Mouse (Mus musculus): ENCODE measurements around the gene Wdr43. TPM values are rescaled to one million over a fixed set of nuclear protein-coding genes. Genes with fewer than 3 reads are reported as not detected.

Wdr43 gene
- polyA plus RNA-seq, 1 experiment from 2014 or later: 104 TPM

- no peaks in the 10 kb centered on the region for H3K27me3 ChIP-seq (ENCODE audit: control insufficient read depth, insufficient read depth, low read length)
- no peak for ATAC-seq (replicated peaks; ENCODE audit: insufficient number of reproducible peaks, low FRiP score, low TSS enrichment, low read depth)
- no peak overlapping the region for H3K4me3 ChIP-seq (ENCODE audit: low read depth, low read length)
- H3K27ac ChIP-seq (replicated peaks; ENCODE audit: low read depth, low read length): no peak overlapping the region
- no peaks in the 10 kb centered on the region for H3K4me1 ChIP-seq (ENCODE audit: control insufficient read depth, insufficient read depth, low read length)
- no peak overlapping the region for H3K4me2 ChIP-seq (ENCODE audit: low read depth, low read length)
- DNase-seq (ENCODE audit: low spot score): no peak
- H3K9ac ChIP-seq (replicated peaks; ENCODE audit: low read length): no peak overlapping the region
- H3K9me3 ChIP-seq (replicated peaks; ENCODE audit: control insufficient read depth, low read length): no peaks in the 10 kb centered on the region
- H3K36me3 ChIP-seq (replicated peaks; ENCODE audit: control insufficient read depth, insufficient read depth, low read depth, low read length): no peaks in the 10 kb centered on the region
- 92% methylated on average over 4 of the region's 4 CpGs for WGBS
These were observed 49.5 kb downstream of the Wdr43 start for GRCm38 (mm10) chr17:71665201-71665600.

GRCm38 (mm10) chr17:71669511-71669910 is 53.8 kb downstream of the Wdr43 start:
- no peaks in the 10 kb centered on the region for H3K9me3 ChIP-seq (replicated peaks; ENCODE audit: control insufficient read depth, low read length)
- no peak overlapping the region for H3K4me3 ChIP-seq (ENCODE audit: low read depth, low read length)
- H3K4me1 ChIP-seq (ENCODE audit: control insufficient read depth, insufficient read depth, low read length): no peaks in the 10 kb centered on the region
- H3K9ac ChIP-seq (replicated peaks; ENCODE audit: low read length): no peak overlapping the region
- no peaks in the 10 kb centered on the region for H3K36me3 ChIP-seq (replicated peaks; ENCODE audit: control insufficient read depth, insufficient read depth, low read depth, low read length)
- DNase-seq (ENCODE audit: low spot score) (no peak), ATAC-seq (replicated peaks; ENCODE audit: insufficient number of reproducible peaks, low FRiP score, low TSS enrichment, low read depth) (no peak)
- 86% methylated on average over 5 of the region's 5 CpGs for WGBS
- no peaks in the 10 kb centered on the region for H3K27me3 ChIP-seq (ENCODE audit: control insufficient read depth, insufficient read depth, low read length)
- no peak overlapping the region for H3K4me2 ChIP-seq (ENCODE audit: low read depth, low read length)
- H3K27ac ChIP-seq (replicated peaks; ENCODE audit: low read depth, low read length): no peak overlapping the region

- ATAC-seq (replicated peaks; ENCODE audit: insufficient number of reproducible peaks, low FRiP score, low TSS enrichment, low read depth): no peak
- Histone ChIP-seq H3K36me3 (replicated peaks; ENCODE audit: control insufficient read depth, insufficient read depth, low read depth, low read length) (no peaks in the 10 kb centered on the region), H3K4me1 (ENCODE audit: control insufficient read depth, insufficient read depth, low read length) (no peaks in the 10 kb centered on the region), H3K9ac (replicated peaks; ENCODE audit: low read length) (no peak overlapping the region), H3K4me2 (ENCODE audit: low read depth, low read length) (no peak overlapping the region), H3K4me3 (ENCODE audit: low read depth, low read length) (no peak overlapping the region), H3K27me3 (ENCODE audit: control insufficient read depth, insufficient read depth, low read length) (no peaks in the 10 kb centered on the region), H3K27ac (replicated peaks; ENCODE audit: low read depth, low read length) (no peak overlapping the region), H3K9me3 (replicated peaks; ENCODE audit: control insufficient read depth, low read length) (no peaks in the 10 kb centered on the region)
- 46% methylated on average over 17 of the region's 17 CpGs for WGBS
- DNase-seq (ENCODE audit: low spot score): peak; percentile 68
These were observed 56.3 kb downstream of the Wdr43 start for GRCm38 (mm10) chr17:71671840-71672546.

- DNase-seq (ENCODE audit: low spot score): no peak
- no peaks in the 10 kb centered on the region for H3K27me3 ChIP-seq (ENCODE audit: control insufficient read depth, insufficient read depth, low read length)
- H3K4me3 ChIP-seq (ENCODE audit: low read depth, low read length): no peak within 1 kb of the TSS
- no peak for ATAC-seq (replicated peaks; ENCODE audit: insufficient number of reproducible peaks, low FRiP score, low TSS enrichment, low read depth)
- H3K27ac ChIP-seq (replicated peaks; ENCODE audit: low read depth, low read length): no peak within 1 kb of the TSS
- H3K4me1 ChIP-seq (ENCODE audit: control insufficient read depth, insufficient read depth, low read length): no peaks in the 10 kb centered on the region
- H3K36me3 ChIP-seq (replicated peaks; ENCODE audit: control insufficient read depth, insufficient read depth, low read depth, low read length): no peaks in the 10 kb centered on the region
- 58% methylated on average over 9 of the region's 9 CpGs for WGBS
- no peak within 1 kb of the TSS for H3K9ac ChIP-seq (replicated peaks; ENCODE audit: low read length)
- H3K9me3 ChIP-seq (replicated peaks; ENCODE audit: control insufficient read depth, low read length): no peaks in the 10 kb centered on the region
- no peak within 1 kb of the TSS for H3K4me2 ChIP-seq (ENCODE audit: low read depth, low read length)
These were observed 57.4 kb downstream of the Wdr43 start, which contains the start of gene Togaram2 for GRCm38 (mm10) chr17:71673092-71673491. Togaram2 (plus strand) TSS chr17:71673261.

GRCm38 (mm10) chr17:71673936-71674335 is 58.2 kb downstream of the Wdr43 start:
- no peaks in the 10 kb centered on the region for H3K9me3 ChIP-seq (replicated peaks; ENCODE audit: control insufficient read depth, low read length)
- H3K36me3 ChIP-seq (replicated peaks; ENCODE audit: control insufficient read depth, insufficient read depth, low read depth, low read length): no peaks in the 10 kb centered on the region
- H3K27me3 ChIP-seq (ENCODE audit: control insufficient read depth, insufficient read depth, low read length): no peaks in the 10 kb centered on the region
- H3K4me3 ChIP-seq (ENCODE audit: low read depth, low read length): no peak overlapping the region
- no peak for DNase-seq (ENCODE audit: low spot score)
- H3K9ac ChIP-seq (replicated peaks; ENCODE audit: low read length): no peak overlapping the region
- 83% methylated on average over 9 of the region's 9 CpGs for WGBS
- H3K4me1 ChIP-seq (ENCODE audit: control insufficient read depth, insufficient read depth, low read length): no peaks in the 10 kb centered on the region
- no peak overlapping the region for H3K27ac ChIP-seq (replicated peaks; ENCODE audit: low read depth, low read length)
- no peak overlapping the region for H3K4me2 ChIP-seq (ENCODE audit: low read depth, low read length)
- ATAC-seq (replicated peaks; ENCODE audit: insufficient number of reproducible peaks, low FRiP score, low TSS enrichment, low read depth): no peak

GRCm38 (mm10) chr17:71674886-71675285 is 59.2 kb downstream of the Wdr43 start:
- no peaks in the 10 kb centered on the region for H3K27me3 ChIP-seq (ENCODE audit: control insufficient read depth, insufficient read depth, low read length)
- ATAC-seq (replicated peaks; ENCODE audit: insufficient number of reproducible peaks, low FRiP score, low TSS enrichment, low read depth): no peak
- H3K9ac ChIP-seq (replicated peaks; ENCODE audit: low read length): no peak overlapping the region
- no peak overlapping the region for H3K4me3 ChIP-seq (ENCODE audit: low read depth, low read length)
- no peaks in the 10 kb centered on the region for H3K9me3 ChIP-seq (replicated peaks; ENCODE audit: control insufficient read depth, low read length)
- WGBS: 90% methylated on average over 18 of the region's 18 CpGs
- DNase-seq (ENCODE audit: low spot score): no peak
- H3K27ac ChIP-seq (replicated peaks; ENCODE audit: low read depth, low read length): no peak overlapping the region
- no peaks in the 10 kb centered on the region for H3K4me1 ChIP-seq (ENCODE audit: control insufficient read depth, insufficient read depth, low read length)
- H3K4me2 ChIP-seq (ENCODE audit: low read depth, low read length): no peak overlapping the region
- H3K36me3 ChIP-seq (replicated peaks; ENCODE audit: control insufficient read depth, insufficient read depth, low read depth, low read length): no peaks in the 10 kb centered on the region

- Histone ChIP-seq H3K4me2 (ENCODE audit: low read depth, low read length) (no peak overlapping the region), H3K9me3 (replicated peaks; ENCODE audit: control insufficient read depth, low read length) (no peaks in the 10 kb centered on the region), H3K4me3 (ENCODE audit: low read depth, low read length) (no peak overlapping the region), H3K36me3 (replicated peaks; ENCODE audit: control insufficient read depth, insufficient read depth, low read depth, low read length) (no peaks in the 10 kb centered on the region), H3K27me3 (ENCODE audit: control insufficient read depth, insufficient read depth, low read length) (no peaks in the 10 kb centered on the region), H3K9ac (replicated peaks; ENCODE audit: low read length) (no peak overlapping the region), H3K27ac (replicated peaks; ENCODE audit: low read depth, low read length) (no peak overlapping the region), H3K4me1 (ENCODE audit: control insufficient read depth, insufficient read depth, low read length) (no peaks in the 10 kb centered on the region)
- 83% methylated on average over 14 of the region's 14 CpGs for WGBS
- ATAC-seq (replicated peaks; ENCODE audit: insufficient number of reproducible peaks, low FRiP score, low TSS enrichment, low read depth) (no peak), DNase-seq (ENCODE audit: low spot score) (no peak)
These were observed 66.0 kb downstream of the Wdr43 start for GRCm38 (mm10) chr17:71681666-71682065.

GRCm38 (mm10) chr17:71682379-71682778 is 66.7 kb downstream of the Wdr43 start:
- no peak overlapping the region for H3K4me2 ChIP-seq (ENCODE audit: low read depth, low read length)
- no peak for ATAC-seq (replicated peaks; ENCODE audit: insufficient number of reproducible peaks, low FRiP score, low TSS enrichment, low read depth)
- DNase-seq (ENCODE audit: low spot score): no peak
- no peak overlapping the region for H3K4me3 ChIP-seq (ENCODE audit: low read depth, low read length)
- H3K9me3 ChIP-seq (replicated peaks; ENCODE audit: control insufficient read depth, low read length): no peaks in the 10 kb centered on the region
- no peak overlapping the region for H3K9ac ChIP-seq (replicated peaks; ENCODE audit: low read length)
- no peaks in the 10 kb centered on the region for H3K27me3 ChIP-seq (ENCODE audit: control insufficient read depth, insufficient read depth, low read length)
- H3K36me3 ChIP-seq (replicated peaks; ENCODE audit: control insufficient read depth, insufficient read depth, low read depth, low read length): no peaks in the 10 kb centered on the region
- no peaks in the 10 kb centered on the region for H3K4me1 ChIP-seq (ENCODE audit: control insufficient read depth, insufficient read depth, low read length)
- WGBS: 88% methylated on average over 4 of the region's 4 CpGs
- no peak overlapping the region for H3K27ac ChIP-seq (replicated peaks; ENCODE audit: low read depth, low read length)

All from embryonic facial prominence, embryonic 11.5 days (tissue).